Mouse (Mus musculus): ENCODE measurements around the gene Fam178b. TPM values are rescaled to one million over a fixed set of nuclear protein-coding genes. Genes with fewer than 3 reads are reported as not detected.

The Fam178b gene
- polyA plus RNA-seq, 1 experiment from 2014 or later, result 5.5 TPM

GRCm38 (mm10) chr1:36558031-36558993 lies 124.7 kb downstream of the Fam178b start, which contains the start of gene Sema4c:
Gene Sema4c (minus strand): TSS chr1:36558349.
- Histone ChIP-seq H3K36me3 (ENCODE audit: control insufficient read depth, insufficient read depth, low read length) (peaks cover 10% of the 10 kb centered on the region), H3K4me2 (ENCODE audit: low read depth, low read length) (peak within 1 kb of the TSS; percentile 93), H3K9me3 (ENCODE audit: control insufficient read depth, low read length) (no peaks in the 10 kb centered on the region), H3K4me3 (ENCODE audit: low read length) (peak within 1 kb of the TSS; percentile 86), H3K27ac (ENCODE audit: low read length) (peak within 1 kb of the TSS; percentile 100), H3K27me3 (ENCODE audit: control insufficient read depth, insufficient read depth, low read depth, low read length) (no peaks in the 10 kb centered on the region), H3K4me1 (replicated peaks; ENCODE audit: control insufficient read depth, insufficient read depth, low read length) (peaks cover 29% of the 10 kb centered on the region), H3K9ac (ENCODE audit: low read length) (peak within 1 kb of the TSS; percentile 93)
- peak; percentile 67 for ATAC-seq (ENCODE audit: low read depth)
- WGBS, result under 1% methylated on average over 68 of the region's 69 CpGs

- H3K9me3 ChIP-seq (ENCODE audit: control insufficient read depth, low read length), result no peaks in the 10 kb centered on the region
- H3K9ac ChIP-seq (ENCODE audit: low read length), result peak overlapping the region; percentile 93
- WGBS, result under 1% methylated on average over 48 of the region's 48 CpGs
Measured at GRCm38 (mm10) chr1:36557457-36558011, 125.4 kb downstream of the Fam178b start.

GRCm38 (mm10) chr1:36556553-36557456 lies 126.2 kb downstream of the Fam178b start:
- Histone ChIP-seq H3K4me2 (ENCODE audit: low read depth, low read length) (peak overlapping the region; percentile 93), H3K27ac (ENCODE audit: low read length) (peak overlapping the region; percentile 100), H3K27me3 (ENCODE audit: control insufficient read depth, insufficient read depth, low read depth, low read length) (no peaks in the 10 kb centered on the region), H3K36me3 (ENCODE audit: control insufficient read depth, insufficient read depth, low read length) (peaks cover 25% of the 10 kb centered on the region), H3K9ac (ENCODE audit: low read length) (peak overlapping the region; percentile 93), H3K4me3 (ENCODE audit: low read length) (peak overlapping the region; percentile 86), H3K4me1 (replicated peaks; ENCODE audit: control insufficient read depth, insufficient read depth, low read length) (peaks cover 29% of the 10 kb centered on the region), H3K9me3 (ENCODE audit: control insufficient read depth, low read length) (no peaks in the 10 kb centered on the region)
- WGBS, result under 1% methylated on average over 52 of the region's 52 CpGs
- peak; percentile 79 for ATAC-seq (ENCODE audit: low read depth)

More at GRCm38 (mm10) chr1:36557457-36558011, 125.4 kb downstream of the Fam178b start:
- Histone ChIP-seq H3K27me3 (ENCODE audit: control insufficient read depth, insufficient read depth, low read depth, low read length) (no peaks in the 10 kb centered on the region), H3K4me2 (ENCODE audit: low read depth, low read length) (peak overlapping the region; percentile 93), H3K27ac (ENCODE audit: low read length) (peak overlapping the region; percentile 100), H3K4me3 (ENCODE audit: low read length) (peak overlapping the region; percentile 86), H3K4me1 (replicated peaks; ENCODE audit: control insufficient read depth, insufficient read depth, low read length) (peaks cover 29% of the 10 kb centered on the region), H3K36me3 (ENCODE audit: control insufficient read depth, insufficient read depth, low read length) (peaks cover 18% of the 10 kb centered on the region)
- peak; percentile 84 for ATAC-seq (ENCODE audit: low read depth)

- Histone ChIP-seq H3K27me3 (ENCODE audit: control insufficient read depth, insufficient read depth, low read depth, low read length) (no peaks in the 10 kb centered on the region), H3K4me1 (replicated peaks; ENCODE audit: control insufficient read depth, insufficient read depth, low read length) (peaks cover 29% of the 10 kb centered on the region), H3K9me3 (ENCODE audit: control insufficient read depth, low read length) (no peaks in the 10 kb centered on the region), H3K4me3 (ENCODE audit: low read length) (peak overlapping the region; percentile 86), H3K27ac (ENCODE audit: low read length) (peak overlapping the region; percentile 100), H3K9ac (ENCODE audit: low read length) (peak overlapping the region; percentile 93), H3K4me2 (ENCODE audit: low read depth, low read length) (peak overlapping the region; percentile 93), H3K36me3 (ENCODE audit: control insufficient read depth, insufficient read depth, low read length) (peaks cover 34% of the 10 kb centered on the region)
- WGBS, result 1% methylated on average over 8 of the region's 8 CpGs
- ATAC-seq (ENCODE audit: low read depth), result no peak
Measured at GRCm38 (mm10) chr1:36555798-36556395, 127.1 kb downstream of the Fam178b start.

GRCm38 (mm10) chr1:36554633-36555399 lies 128.2 kb downstream of the Fam178b start:
- Histone ChIP-seq H3K9me3 (ENCODE audit: control insufficient read depth, low read length) (no peaks in the 10 kb centered on the region), H3K36me3 (ENCODE audit: control insufficient read depth, insufficient read depth, low read length) (peaks cover 45% of the 10 kb centered on the region), H3K4me2 (ENCODE audit: low read depth, low read length) (peak overlapping the region; percentile 93), H3K4me1 (replicated peaks; ENCODE audit: control insufficient read depth, insufficient read depth, low read length) (peaks cover 29% of the 10 kb centered on the region), H3K4me3 (ENCODE audit: low read length) (peak overlapping the region; percentile 86), H3K27me3 (ENCODE audit: control insufficient read depth, insufficient read depth, low read depth, low read length) (no peaks in the 10 kb centered on the region), H3K27ac (ENCODE audit: low read length) (peak overlapping the region; percentile 100), H3K9ac (ENCODE audit: low read length) (peak overlapping the region; percentile 17)
- no peak for ATAC-seq (ENCODE audit: low read depth)
- 59% methylated on average over 21 of the region's 21 CpGs for WGBS

GRCm38 (mm10) chr1:36552506-36552905 lies 130.5 kb downstream of the Fam178b start:
- H3K9ac ChIP-seq (ENCODE audit: low read length), result no peak overlapping the region
- H3K36me3 ChIP-seq (ENCODE audit: control insufficient read depth, insufficient read depth, low read length), result peaks cover 53% of the 10 kb centered on the region
- no peak overlapping the region for H3K27ac ChIP-seq (ENCODE audit: low read length)
- H3K27me3 ChIP-seq (ENCODE audit: control insufficient read depth, insufficient read depth, low read depth, low read length), result no peaks in the 10 kb centered on the region
- H3K4me3 ChIP-seq (ENCODE audit: low read length), result no peak overlapping the region
- ATAC-seq (ENCODE audit: low read depth), result no peak
- peaks cover 38% of the 10 kb centered on the region for H3K4me1 ChIP-seq (replicated peaks; ENCODE audit: control insufficient read depth, insufficient read depth, low read length)
- WGBS, result 82% methylated on average over 16 of the region's 16 CpGs
- no peak overlapping the region for H3K4me2 ChIP-seq (ENCODE audit: low read depth, low read length)
- H3K9me3 ChIP-seq (ENCODE audit: control insufficient read depth, low read length), result no peaks in the 10 kb centered on the region

GRCm38 (mm10) chr1:36551904-36552303 lies 131.1 kb downstream of the Fam178b start:
- H3K36me3 ChIP-seq (ENCODE audit: control insufficient read depth, insufficient read depth, low read length), result peaks cover 53% of the 10 kb centered on the region
- H3K4me3 ChIP-seq (ENCODE audit: low read length), result no peak overlapping the region
- no peak for ATAC-seq (ENCODE audit: low read depth)
- H3K9me3 ChIP-seq (ENCODE audit: control insufficient read depth, low read length), result no peaks in the 10 kb centered on the region
- no peaks in the 10 kb centered on the region for H3K27me3 ChIP-seq (ENCODE audit: control insufficient read depth, insufficient read depth, low read depth, low read length)
- peaks cover 41% of the 10 kb centered on the region for H3K4me1 ChIP-seq (replicated peaks; ENCODE audit: control insufficient read depth, insufficient read depth, low read length)
- no peak overlapping the region for H3K4me2 ChIP-seq (ENCODE audit: low read depth, low read length)
- no peak overlapping the region for H3K27ac ChIP-seq (ENCODE audit: low read length)
- 82% methylated on average over 17 of the region's 17 CpGs for WGBS
- H3K9ac ChIP-seq (ENCODE audit: low read length), result no peak overlapping the region
